Mouse (Mus musculus): Measurements from ENCODE around the gene Lmcd1. TPM values are rescaled to one million over a fixed set of nuclear protein-coding genes. Genes with fewer than 3 reads are reported as not detected.
A peak's percentile ranks its signal among the peaks of the same experiment; 100 is the strongest.

The Lmcd1 gene
- polyA plus RNA-seq, 1 experiment from 2014 or later: 2.3 TPM

GRCm38 (mm10) chr6:112267661-112268357 is 5.7 kb upstream of the Lmcd1 start:
- Histone ChIP-seq H3K36me3 (replicated peaks) (no peaks in the 10 kb centered on the region), H3K4me1 (no peaks in the 10 kb centered on the region), H3K27me3 (ENCODE audit: poor library complexity, severe bottlenecking) (peaks cover 8% of the 10 kb centered on the region; the same call in 1 of the 2 replicates), H3K9me3 (no peaks in the 10 kb centered on the region), H3K4me3 (no peak overlapping the region), H3K27ac (no peak overlapping the region)
- WGBS: 88% methylated on average over 6 of the region's 6 CpGs
- DNase-seq (ENCODE audit: extremely low spot score, low spot score): no peak

- DNase-seq (ENCODE audit: extremely low spot score, low spot score): no peak
- 43% methylated on average over 9 of the region's 9 CpGs for WGBS
- Histone ChIP-seq H3K27me3 (ENCODE audit: poor library complexity, severe bottlenecking) (peaks cover 38% of the 10 kb centered on the region), H3K27ac (0 out of 2 replicates have a peak overlapping the region, but pooled peaks have one; percentile 21), H3K36me3 (replicated peaks) (no peaks in the 10 kb centered on the region), H3K4me1 (peaks cover 19% of the 10 kb centered on the region), H3K4me3 (peak overlapping the region; percentile 44; the same call in 1 of the 2 replicates), H3K9me3 (no peaks in the 10 kb centered on the region)
These were observed 900 bp downstream of the Lmcd1 start for GRCm38 (mm10) chr6:112274261-112275055.

- Histone ChIP-seq H3K4me3 (no peak overlapping the region), H3K27me3 (ENCODE audit: poor library complexity, severe bottlenecking) (peaks cover 38% of the 10 kb centered on the region), H3K27ac (no peak overlapping the region), H3K4me1 (peaks cover 19% of the 10 kb centered on the region), H3K36me3 (replicated peaks) (no peaks in the 10 kb centered on the region), H3K9me3 (no peaks in the 10 kb centered on the region)
- 85% methylated on average over 6 of the region's 6 CpGs for WGBS
- DNase-seq (ENCODE audit: extremely low spot score, low spot score): no peak
These were observed 2.2 kb downstream of the Lmcd1 start for GRCm38 (mm10) chr6:112275731-112276245.

- WGBS: 88% methylated on average over 1 of the region's 1 CpGs
- Histone ChIP-seq H3K27me3 (ENCODE audit: poor library complexity, severe bottlenecking) (peaks cover 28% of the 10 kb centered on the region), H3K27ac (no peak overlapping the region), H3K36me3 (replicated peaks) (no peaks in the 10 kb centered on the region), H3K4me1 (peaks cover 11% of the 10 kb centered on the region), H3K4me3 (no peak overlapping the region), H3K9me3 (no peaks in the 10 kb centered on the region)
- no peak for DNase-seq (ENCODE audit: extremely low spot score, low spot score)
These were observed 5.2 kb downstream of the Lmcd1 start for GRCm38 (mm10) chr6:112278805-112279204.

GRCm38 (mm10) chr6:112280161-112280560 is 6.6 kb downstream of the Lmcd1 start:
- H3K9me3 ChIP-seq: no peaks in the 10 kb centered on the region
- no peaks in the 10 kb centered on the region for H3K36me3 ChIP-seq (replicated peaks)
- H3K4me3 ChIP-seq: no peak overlapping the region
- H3K27ac ChIP-seq: no peak overlapping the region
- no peaks in the 10 kb centered on the region for H3K4me1 ChIP-seq
- no peak for DNase-seq (ENCODE audit: extremely low spot score, low spot score)
- 98% methylated on average over 2 of the region's 2 CpGs for WGBS
- H3K27me3 ChIP-seq (ENCODE audit: poor library complexity, severe bottlenecking): peaks cover 14% of the 10 kb centered on the region

GRCm38 (mm10) chr6:112280945-112281344 is 7.4 kb downstream of the Lmcd1 start:
- Histone ChIP-seq H3K9me3 (no peaks in the 10 kb centered on the region), H3K36me3 (replicated peaks) (no peaks in the 10 kb centered on the region), H3K27ac (no peak overlapping the region), H3K27me3 (ENCODE audit: poor library complexity, severe bottlenecking) (peaks cover 6% of the 10 kb centered on the region; the same call in 1 of the 2 replicates), H3K4me1 (no peaks in the 10 kb centered on the region), H3K4me3 (no peak overlapping the region)
- 81% methylated on average over 3 of the region's 3 CpGs for WGBS
- DNase-seq (ENCODE audit: extremely low spot score, low spot score): no peak

- H3K9me3 ChIP-seq: no peaks in the 10 kb centered on the region
- no peaks in the 10 kb centered on the region for H3K36me3 ChIP-seq (replicated peaks)
- H3K4me1 ChIP-seq: no peaks in the 10 kb centered on the region
- no peak for DNase-seq (ENCODE audit: extremely low spot score, low spot score)
- WGBS: 88% methylated on average over 2 of the region's 2 CpGs
- no peak overlapping the region for H3K4me3 ChIP-seq
- no peaks in the 10 kb centered on the region for H3K27me3 ChIP-seq (ENCODE audit: poor library complexity, severe bottlenecking)
- H3K27ac ChIP-seq: no peak overlapping the region
These were observed 8.4 kb downstream of the Lmcd1 start for GRCm38 (mm10) chr6:112281935-112282334.

- WGBS: 85% methylated on average over 2 of the region's 2 CpGs
- H3K27ac ChIP-seq: no peak overlapping the region
- no peaks in the 10 kb centered on the region for H3K27me3 ChIP-seq (ENCODE audit: poor library complexity, severe bottlenecking)
- H3K36me3 ChIP-seq (replicated peaks): no peaks in the 10 kb centered on the region
- H3K4me1 ChIP-seq: no peaks in the 10 kb centered on the region
- H3K4me3 ChIP-seq: no peak overlapping the region
- DNase-seq (ENCODE audit: extremely low spot score, low spot score): no peak
- H3K9me3 ChIP-seq: no peaks in the 10 kb centered on the region
These were observed 10.5 kb downstream of the Lmcd1 start for GRCm38 (mm10) chr6:112284087-112284486.

GRCm38 (mm10) chr6:112287671-112288070 is 14.1 kb downstream of the Lmcd1 start:
- Histone ChIP-seq H3K27me3 (ENCODE audit: poor library complexity, severe bottlenecking) (no peaks in the 10 kb centered on the region), H3K4me1 (no peaks in the 10 kb centered on the region), H3K9me3 (no peaks in the 10 kb centered on the region), H3K4me3 (no peak overlapping the region), H3K27ac (no peak overlapping the region), H3K36me3 (replicated peaks) (no peaks in the 10 kb centered on the region)
- DNase-seq (ENCODE audit: extremely low spot score, low spot score): no peak
- 89% methylated on average over 9 of the region's 9 CpGs for WGBS

- Histone ChIP-seq H3K4me1 (no peaks in the 10 kb centered on the region), H3K36me3 (replicated peaks) (no peaks in the 10 kb centered on the region), H3K4me3 (no peak overlapping the region), H3K27ac (no peak overlapping the region), H3K9me3 (no peaks in the 10 kb centered on the region), H3K27me3 (ENCODE audit: poor library complexity, severe bottlenecking) (no peaks in the 10 kb centered on the region)
- WGBS: 88% methylated on average over 3 of the region's 3 CpGs
- no peak for DNase-seq (ENCODE audit: extremely low spot score, low spot score)
These were observed 14.7 kb downstream of the Lmcd1 start for GRCm38 (mm10) chr6:112288271-112288670.

- Histone ChIP-seq H3K9me3 (no peaks in the 10 kb centered on the region), H3K4me1 (no peaks in the 10 kb centered on the region), H3K27me3 (ENCODE audit: poor library complexity, severe bottlenecking) (no peaks in the 10 kb centered on the region), H3K27ac (no peak overlapping the region), H3K36me3 (replicated peaks) (no peaks in the 10 kb centered on the region), H3K4me3 (no peak overlapping the region)
- DNase-seq (ENCODE audit: extremely low spot score, low spot score): no peak
- 83% methylated on average over 4 of the region's 4 CpGs for WGBS
These were observed 17.6 kb downstream of the Lmcd1 start for GRCm38 (mm10) chr6:112291146-112291545.

- no peaks in the 10 kb centered on the region for H3K36me3 ChIP-seq (replicated peaks)
- no peak for DNase-seq (ENCODE audit: extremely low spot score, low spot score)
- no peak overlapping the region for H3K27ac ChIP-seq
- no peaks in the 10 kb centered on the region for H3K4me1 ChIP-seq
- no peak overlapping the region for H3K4me3 ChIP-seq
- WGBS: 71% methylated on average over 5 of the region's 5 CpGs
- H3K9me3 ChIP-seq: no peaks in the 10 kb centered on the region
- H3K27me3 ChIP-seq (ENCODE audit: poor library complexity, severe bottlenecking): no peaks in the 10 kb centered on the region
These were observed 19.8 kb downstream of the Lmcd1 start for GRCm38 (mm10) chr6:112293320-112293719.

- no peaks in the 10 kb centered on the region for H3K4me1 ChIP-seq
- no peaks in the 10 kb centered on the region for H3K27me3 ChIP-seq (ENCODE audit: poor library complexity, severe bottlenecking)
- WGBS: 84% methylated on average over 3 of the region's 3 CpGs
- H3K27ac ChIP-seq: no peak overlapping the region
- H3K9me3 ChIP-seq: no peaks in the 10 kb centered on the region
- H3K4me3 ChIP-seq: no peak overlapping the region
- no peak for DNase-seq (ENCODE audit: extremely low spot score, low spot score)
- no peaks in the 10 kb centered on the region for H3K36me3 ChIP-seq (replicated peaks)
These were observed 21.7 kb downstream of the Lmcd1 start for GRCm38 (mm10) chr6:112295269-112295668.
